Mouse (Mus musculus) gastrocnemius, postnatal 14 days (tissue): ENCODE data around the gene Cyp4b1. TPM values are rescaled to one million over a fixed set of nuclear protein-coding genes. Genes with fewer than 3 reads are reported as not detected.

Source experiments
- total RNA-seq, 2 experiments: library from RNA; stranded (reverse); gene quantifications; 2 replicates each; pipeline ENCODE4 v1.2.3; 2021

The Cyp4b1 gene
- total RNA-seq, 2 experiments from 2014 or later, result 1.7 to 3.1 TPM

Other genes starting within 250 kb of the Cyp4b1 start
- not detected for gene Cyp4a12b, start 236.1 kb downstream of the Cyp4b1 start, total RNA-seq
- not detected for gene Cyp4a30b, start 195.1 kb downstream of the Cyp4b1 start, total RNA-seq
- gene Cyp4a14, start 151.6 kb downstream of the Cyp4b1 start, total RNA-seq, result not detected
- gene Cyp4a10, start 129.5 kb downstream of the Cyp4b1 start, total RNA-seq, result not detected
- gene Cyp4a31, start 84.1 kb downstream of the Cyp4b1 start, total RNA-seq, result not detected
- gene Cyp4a32, start 46.8 kb downstream of the Cyp4b1 start, total RNA-seq, result not detected
- gene Efcab14, start 90.0 kb upstream of the Cyp4b1 start, total RNA-seq, result 10 to 100 TPM; 25.0 to 27.2 TPM
- 1 to 10 TPM in 1 of 2 experiments, under 1 TPM in 1; 0.80 to 1.5 TPM for gene Tex38, start 133.3 kb upstream of the Cyp4b1 start, total RNA-seq
- 10 to 100 TPM; 31.2 to 42.1 TPM for gene Atpaf1, start 137.1 kb upstream of the Cyp4b1 start, total RNA-seq
- gene Mob3c, start 180.4 kb upstream of the Cyp4b1 start, total RNA-seq, result 1 to 10 TPM; 2.8 to 3.4 TPM
- gene Mknk1, start 191.5 kb upstream of the Cyp4b1 start, total RNA-seq, result 10 to 100 TPM; 23.8 to 25.4 TPM
- not detected for gene Kncn, start 236.7 kb upstream of the Cyp4b1 start, total RNA-seq
- not detected for gene 6430628N08Rik, start 242.9 kb upstream of the Cyp4b1 start, total RNA-seq